Mouse (Mus musculus): ENCODE data around the gene Aloxe3. TPM values are rescaled to one million over a fixed set of nuclear protein-coding genes. Genes with fewer than 3 reads are reported as not detected.
A peak's percentile ranks its signal among the peaks of the same experiment; 100 is the strongest.

Aloxe3 gene
- polyA plus RNA-seq, 1 experiment, result 0.01 TPM

- H3K27me3 ChIP-seq (ENCODE audit: control insufficient read depth, insufficient read depth, insufficient read length), result no peaks in the 10 kb centered on the region
- H3K79me2 ChIP-seq (ENCODE audit: control insufficient read depth, insufficient read depth), result no peaks in the 10 kb centered on the region
- H3K4me2 ChIP-seq (ENCODE audit: low read depth), result peak overlapping the region; percentile 77
- peak overlapping the region; percentile 26 for H3K4me3 ChIP-seq
- H3ac ChIP-seq (ENCODE audit: control insufficient read depth, insufficient read length), result no peak overlapping the region
- H3K36me3 ChIP-seq (ENCODE audit: control insufficient read depth, insufficient read depth), result no peaks in the 10 kb centered on the region
- no peak for TF ChIP-seq MAX (IDR thresholded peaks at IDR 0.05; ENCODE audit: low read depth)
- no peak for TF ChIP-seq POLR2AphosphoS2 (IDR thresholded peaks at IDR 0.05; ENCODE audit: insufficient read length, low read depth)
- no peak for TF ChIP-seq E2F4 (IDR thresholded peaks at IDR 0.05; ENCODE audit: insufficient read depth)
- TF ChIP-seq MYOD1 (IDR thresholded peaks at IDR 0.05; ENCODE audit: control insufficient read depth in 1 of 3, insufficient read length in 2 of 3, low read depth in 2 of 3), result no peak
- no peak for TF ChIP-seq MYOG (IDR thresholded peaks at IDR 0.05; ENCODE audit: control insufficient read depth in 1 of 3, insufficient read depth in 1 of 3, insufficient read length in 2 of 3, low read depth in 2 of 3)
- TF ChIP-seq REST (IDR thresholded peaks at IDR 0.05; ENCODE audit: insufficient read depth, insufficient read length), result no peak
- no peak for TF ChIP-seq SRF (IDR thresholded peaks at IDR 0.05; ENCODE audit: control insufficient read depth, insufficient read length, low read depth)
- TF ChIP-seq TCF3 (IDR thresholded peaks at IDR 0.05; ENCODE audit: insufficient read length, low read depth), result no peak
- no peak for TF ChIP-seq TCF12 (IDR thresholded peaks at IDR 0.05; ENCODE audit: insufficient read depth, poor library complexity, severe bottlenecking)
- TF ChIP-seq CEBPB (IDR thresholded peaks at IDR 0.05; ENCODE audit: insufficient read depth, poor library complexity, severe bottlenecking), result no peak
- no peak for TF ChIP-seq USF1 (IDR thresholded peaks at IDR 0.05; ENCODE audit: low read depth)
- no peak for TF ChIP-seq POLR2A (IDR thresholded peaks at IDR 0.05; ENCODE audit: insufficient read length, low read depth)
These were observed 416 bp downstream of the Aloxe3 start for GRCm38 (mm10) chr11:69125919-69126705.

- H3K4me2 ChIP-seq (ENCODE audit: low read depth), result no peak overlapping the region
These were observed 1.0 kb downstream of the Aloxe3 start for GRCm38 (mm10) chr11:69126706-69127095.

GRCm38 (mm10) chr11:69128426-69129122 lies 2.9 kb downstream of the Aloxe3 start:
- Histone ChIP-seq H3K36me3 (ENCODE audit: control insufficient read depth, insufficient read depth) (no peaks in the 10 kb centered on the region), H3ac (ENCODE audit: control insufficient read depth, insufficient read length) (no peak overlapping the region), H3K4me2 (ENCODE audit: low read depth) (no peak overlapping the region), H3K27me3 (ENCODE audit: control insufficient read depth, insufficient read depth, insufficient read length) (peaks cover 10% of the 10 kb centered on the region), H3K79me2 (ENCODE audit: control insufficient read depth, insufficient read depth) (no peaks in the 10 kb centered on the region), H3K4me3 (no peak overlapping the region)
- TF ChIP-seq MYOD1 (IDR thresholded peaks at IDR 0.05; ENCODE audit: control insufficient read depth in 1 of 3, insufficient read length in 2 of 3, low read depth in 2 of 3), result no peak
- no peak for TF ChIP-seq REST (IDR thresholded peaks at IDR 0.05; ENCODE audit: insufficient read depth, insufficient read length)
- no peak for TF ChIP-seq POLR2AphosphoS2 (IDR thresholded peaks at IDR 0.05; ENCODE audit: insufficient read length, low read depth)
- no peak for TF ChIP-seq TCF12 (IDR thresholded peaks at IDR 0.05; ENCODE audit: insufficient read depth, poor library complexity, severe bottlenecking)
- no peak for TF ChIP-seq CEBPB (IDR thresholded peaks at IDR 0.05; ENCODE audit: insufficient read depth, poor library complexity, severe bottlenecking)
- no peak for TF ChIP-seq MAX (IDR thresholded peaks at IDR 0.05; ENCODE audit: low read depth)

More at GRCm38 (mm10) chr11:69126706-69127095, 1.0 kb downstream of the Aloxe3 start:
- H3K27me3 ChIP-seq (ENCODE audit: control insufficient read depth, insufficient read depth, insufficient read length), result no peaks in the 10 kb centered on the region
- H3K36me3 ChIP-seq (ENCODE audit: control insufficient read depth, insufficient read depth), result no peaks in the 10 kb centered on the region
- TF ChIP-seq SRF (IDR thresholded peaks at IDR 0.05; ENCODE audit: control insufficient read depth, insufficient read length, low read depth) (no peak), TCF12 (IDR thresholded peaks at IDR 0.05; ENCODE audit: insufficient read depth, poor library complexity, severe bottlenecking) (no peak), MAX (IDR thresholded peaks at IDR 0.05; ENCODE audit: low read depth) (no peak), POLR2AphosphoS2 (IDR thresholded peaks at IDR 0.05; ENCODE audit: insufficient read length, low read depth) (no peak), POLR2A (IDR thresholded peaks at IDR 0.05; ENCODE audit: insufficient read length, low read depth) (no peak), USF1 (IDR thresholded peaks at IDR 0.05; ENCODE audit: low read depth) (no peak), CEBPB (IDR thresholded peaks at IDR 0.05; ENCODE audit: insufficient read depth, poor library complexity, severe bottlenecking) (no peak), E2F4 (IDR thresholded peaks at IDR 0.05; ENCODE audit: insufficient read depth) (no peak), MYOD1 (IDR thresholded peaks at IDR 0.05; ENCODE audit: control insufficient read depth in 1 of 3, insufficient read length in 2 of 3, low read depth in 2 of 3) (no peak), TCF3 (IDR thresholded peaks at IDR 0.05; ENCODE audit: insufficient read length, low read depth) (no peak), REST (IDR thresholded peaks at IDR 0.05; ENCODE audit: insufficient read depth, insufficient read length) (no peak), MYOG (IDR thresholded peaks at IDR 0.05; ENCODE audit: control insufficient read depth in 1 of 3, insufficient read depth in 1 of 3, insufficient read length in 2 of 3, low read depth in 2 of 3) (no peak)
- no peak overlapping the region for H3K4me3 ChIP-seq
- H3ac ChIP-seq (ENCODE audit: control insufficient read depth, insufficient read length), result no peak overlapping the region
- no peaks in the 10 kb centered on the region for H3K79me2 ChIP-seq (ENCODE audit: control insufficient read depth, insufficient read depth)

GRCm38 (mm10) chr11:69133566-69133922 lies 7.8 kb downstream of the Aloxe3 start:
- TF ChIP-seq MYOG (IDR thresholded peaks at IDR 0.05; ENCODE audit: control insufficient read depth in 1 of 3, insufficient read depth in 1 of 3, insufficient read length in 2 of 3, low read depth in 2 of 3) (no peak), TCF3 (IDR thresholded peaks at IDR 0.05; ENCODE audit: insufficient read length, low read depth) (no peak), SRF (IDR thresholded peaks at IDR 0.05; ENCODE audit: control insufficient read depth, insufficient read length, low read depth) (no peak)
- Histone ChIP-seq H3K4me2 (ENCODE audit: low read depth) (no peak overlapping the region), H3ac (ENCODE audit: control insufficient read depth, insufficient read length) (no peak overlapping the region), H3K79me2 (ENCODE audit: control insufficient read depth, insufficient read depth) (no peaks in the 10 kb centered on the region), H3K4me3 (no peak overlapping the region), H3K36me3 (ENCODE audit: control insufficient read depth, insufficient read depth) (no peaks in the 10 kb centered on the region), H3K27me3 (ENCODE audit: control insufficient read depth, insufficient read depth, insufficient read length) (peaks cover 10% of the 10 kb centered on the region)

All from myocyte (in vitro differentiated cells).